Mouse (Mus musculus) heart, adult 2 months (tissue): ENCODE data around the gene Prkci.

Source experiments
- CTCF ChIP-seq: fragments of 200-600 bp; IDR thresholded peaks from 2 replicates; pipeline ENCODE4 v1.8.1; 2022; ENCODE audit warnings: antibody characterized with exemption, mild to moderate bottlenecking, moderate library complexity
- EP300 ChIP-seq: fragments of 200-500 bp; IDR thresholded peaks from 2 replicates; pipeline ENCODE4 v1.6.1; 2011; ENCODE audit warnings: low read depth, low read length, control low read depth; ENCODE audit not compliant: insufficient read depth

DNA sequence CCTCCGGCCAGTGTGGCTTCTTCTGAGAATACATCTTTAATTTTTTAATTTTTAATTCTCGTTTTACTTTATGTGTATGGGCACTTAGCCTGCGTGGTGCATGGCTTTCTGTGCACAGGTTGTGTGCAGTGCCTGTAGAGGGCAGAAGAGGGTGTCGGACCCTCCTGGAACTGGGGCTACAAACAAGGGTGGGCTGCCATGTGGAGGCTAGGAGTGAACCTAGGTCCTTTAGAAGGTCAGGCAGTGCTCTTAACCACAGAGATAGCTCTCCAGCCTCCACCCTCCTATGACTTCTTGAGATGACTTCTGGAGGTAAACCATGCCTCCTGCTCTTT is 66.2 kb downstream of the Prkci start:
- TF ChIP-seq CTCF, result peak; percentile 47
- no peak for TF ChIP-seq EP300
